Mouse (Mus musculus): ENCODE results near the gene Art3.

The Art3 gene
- long read RNA-seq, experiment 1, partial matches to known transcripts: 0 of 2 reads
- long read RNA-seq, experiment 1, other reads (novel, unspliced or antisense): 2 of 2 reads
- long read RNA-seq, experiment 2, partial matches to known transcripts: 0 of 2 reads
- long read RNA-seq, experiment 2, other reads (novel, unspliced or antisense): 0 of 2 reads

DNA sequence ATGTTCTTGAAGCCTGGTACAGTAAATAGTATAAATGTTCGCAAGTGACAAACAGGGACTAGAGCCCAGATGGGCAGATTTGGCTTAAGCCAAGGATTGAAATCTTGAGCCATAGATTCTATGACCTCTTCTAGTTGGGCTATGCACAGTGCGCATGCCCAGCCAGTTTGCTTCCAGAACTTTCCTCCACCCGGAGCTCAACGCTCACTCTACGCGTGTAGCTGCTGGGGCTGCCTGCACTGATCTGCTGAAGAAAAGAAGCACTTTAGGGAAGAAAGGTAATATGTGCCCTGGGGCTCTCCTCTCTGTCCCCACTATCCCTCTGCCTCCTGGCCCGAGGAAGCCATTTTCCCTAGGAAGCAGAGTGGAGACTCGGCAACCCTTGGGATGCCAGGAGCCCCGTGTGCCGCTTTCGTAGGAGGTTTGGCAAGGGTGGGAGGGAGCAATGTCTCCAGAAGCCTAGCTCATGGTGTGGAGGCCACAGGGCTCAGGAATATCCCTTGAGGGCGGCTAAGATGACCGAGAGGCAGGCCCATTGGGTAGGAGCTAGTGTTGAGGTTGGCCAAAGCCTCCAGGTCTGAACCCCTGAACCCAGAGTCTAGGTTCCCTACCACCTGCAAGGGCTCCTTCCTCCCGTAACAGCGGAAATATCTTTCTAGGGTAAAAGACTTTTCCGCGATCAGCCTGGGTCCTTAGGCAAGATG is at the start of gene Art3:
TSS of gene Art3 (plus strand) at position 193 of the 704 bp plus-strand sequence.
- intact Hi-C loops (cut with DNase I): no loop called here

- intact Hi-C loops (cut with DNase I): no loop called here
Observed at GRCm38 (mm10) chr5:92282571-92282970, 49.1 kb upstream of the Art3 start.

GRCm38 (mm10) chr5:92283107-92283506 is 48.5 kb upstream of the Art3 start:
- intact Hi-C loops (cut with DNase I): no loop called here

DNA sequence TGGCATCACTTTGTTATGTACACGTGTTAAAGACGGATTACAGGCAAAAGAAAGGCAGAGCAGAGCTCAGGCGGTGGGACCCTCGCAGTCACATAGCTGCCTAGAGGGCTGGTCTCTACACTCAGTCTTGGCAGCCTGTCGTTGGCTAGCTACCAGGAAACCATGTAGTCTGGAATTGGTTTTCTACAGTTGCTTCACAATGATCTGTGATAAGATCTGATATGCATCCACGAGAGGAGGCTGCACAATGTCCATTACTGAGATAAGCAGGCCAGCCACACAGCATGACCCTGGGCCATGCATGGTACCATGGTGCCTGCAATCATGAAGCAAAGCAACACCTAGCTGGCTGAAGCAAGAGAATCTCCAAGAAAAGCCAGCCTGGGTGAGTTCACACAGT is 43.8 kb upstream of the Art3 start:
- intact Hi-C loops (cut with DNase I): no loop called here

- intact Hi-C loops (cut with DNase I): no loop called here
Observed at GRCm38 (mm10) chr5:92291652-92292414, 39.8 kb upstream of the Art3 start.

GRCm38 (mm10) chr5:92294525-92294924 is 37.1 kb upstream of the Art3 start:
- intact Hi-C loops (cut with DNase I): no loop called here

DNA sequence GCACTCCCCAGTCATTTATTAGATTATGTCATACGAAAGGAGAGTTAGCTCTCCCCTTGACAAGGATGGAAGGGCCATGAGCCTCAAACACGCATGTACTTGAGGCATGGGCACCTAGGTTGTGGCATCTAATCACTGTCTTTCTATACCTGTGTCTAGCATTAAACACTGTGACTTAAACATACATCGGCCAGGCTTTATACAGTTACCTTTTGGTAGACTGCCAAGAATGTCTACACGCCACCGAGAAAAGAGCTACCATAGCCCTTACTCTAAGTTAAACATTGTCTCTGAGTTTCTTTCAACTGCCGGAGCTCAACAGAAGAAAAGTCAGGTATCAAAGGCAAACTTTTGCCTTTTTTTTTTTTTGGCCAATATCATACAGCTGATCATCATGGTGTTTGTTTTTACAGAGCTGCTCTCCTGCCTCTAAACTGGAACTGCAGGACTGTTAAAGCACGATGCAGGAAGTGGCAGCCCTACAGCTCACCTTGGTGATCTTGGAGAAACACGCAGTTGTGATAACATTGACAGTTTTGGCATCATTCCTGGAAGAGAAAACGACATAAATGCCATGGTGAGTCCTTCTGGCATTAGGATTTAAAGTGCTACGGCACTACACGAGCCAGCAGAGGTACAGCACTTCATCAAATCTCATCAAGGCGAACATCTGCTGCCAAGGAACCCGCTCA is 29.3 kb upstream of the Art3 start:
- intact Hi-C loops (cut with DNase I): no loop called here

- intact Hi-C loops (cut with DNase I): no loop called here
Observed at GRCm38 (mm10) chr5:92304291-92304690, 27.3 kb upstream of the Art3 start.

DNA sequence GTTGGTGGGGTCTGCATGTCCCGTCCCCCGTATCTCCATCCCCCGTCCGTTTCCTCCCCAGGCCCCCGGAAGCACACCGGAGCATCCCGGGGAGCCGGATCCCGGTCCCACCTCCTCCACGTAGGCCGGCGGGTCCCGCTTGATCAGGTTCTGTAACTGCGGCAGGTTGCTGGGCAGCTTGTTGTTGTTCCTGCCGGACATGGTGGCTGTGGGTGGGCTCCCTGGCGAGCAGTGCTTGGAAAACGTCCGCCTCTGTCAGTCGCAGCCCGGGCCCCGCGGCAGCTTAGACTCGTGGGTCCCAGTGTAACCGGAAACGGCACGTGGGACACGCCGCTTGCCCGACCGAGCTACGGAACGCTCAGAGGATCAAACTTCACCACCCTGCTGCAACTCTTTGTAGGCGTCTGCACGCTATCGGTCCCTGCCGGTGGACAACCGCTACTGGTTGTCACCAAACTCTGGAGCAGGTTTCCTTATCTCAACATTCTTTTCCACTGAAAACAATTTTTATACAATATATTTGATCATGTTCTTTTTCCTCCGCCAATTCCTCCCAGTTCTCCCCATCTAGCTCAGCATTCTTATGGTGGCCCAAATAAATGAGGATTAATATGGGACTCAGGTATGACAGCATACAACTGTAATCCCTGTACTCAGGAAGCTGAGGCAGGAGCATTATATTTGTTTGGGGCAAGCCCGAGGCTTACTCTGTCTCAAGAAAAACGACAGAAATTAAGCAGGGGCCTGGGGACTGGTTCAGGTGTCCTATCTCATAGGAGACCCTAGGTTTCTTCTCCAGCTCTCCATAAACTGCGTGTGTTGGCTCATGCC is 21.7 kb upstream of the Art3 start, which contains the start of gene Sdad1:
TSS of gene Sdad1 (minus strand) at position 799 of the 831 bp plus-strand sequence.
- intact Hi-C loops (cut with DNase I): no loop called here

GRCm38 (mm10) chr5:92312046-92312715 is 19.4 kb upstream of the Art3 start:
- intact Hi-C loops (cut with DNase I): loop anchor here (1.0 kb wide), 1 partner anchor 69 kb away; no protein-coding TSS in a partner anchor

- intact Hi-C loops (cut with DNase I): no loop called here
Observed at GRCm38 (mm10) chr5:92313776-92314175, 17.9 kb upstream of the Art3 start.

DNA sequence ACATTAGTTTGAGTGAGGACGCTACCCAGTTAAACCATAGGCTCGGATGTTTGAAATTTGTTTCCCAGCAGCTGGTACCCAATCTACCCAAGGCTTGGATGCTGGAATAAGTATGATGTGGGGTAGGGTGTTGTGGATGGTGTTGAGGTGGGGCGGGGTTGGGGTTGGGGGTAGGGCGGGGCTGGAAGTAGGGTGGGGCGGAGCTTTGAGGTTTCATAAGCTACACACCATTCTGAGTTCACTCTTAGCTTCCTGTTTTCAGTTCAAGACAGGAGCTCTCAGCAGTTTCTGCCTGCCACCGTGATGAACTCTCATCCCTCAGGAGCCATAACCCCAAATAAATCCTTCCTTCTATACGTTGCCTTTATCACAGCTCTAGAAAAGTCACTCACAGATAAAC is 13.5 kb upstream of the Art3 start:
- intact Hi-C loops (cut with DNase I): no loop called here

- intact Hi-C loops (cut with DNase I): no loop called here
Observed at GRCm38 (mm10) chr5:92318596-92318995, 13.0 kb upstream of the Art3 start.

- intact Hi-C loops (cut with DNase I): no loop called here
Observed at GRCm38 (mm10) chr5:92321631-92322400, 9.8 kb upstream of the Art3 start.

- intact Hi-C loops (cut with DNase I): no loop called here
Observed at GRCm38 (mm10) chr5:92322612-92323011, 9.0 kb upstream of the Art3 start.

GRCm38 (mm10) chr5:92323264-92323663 is 8.4 kb upstream of the Art3 start:
- intact Hi-C loops (cut with DNase I): no loop called here

DNA sequence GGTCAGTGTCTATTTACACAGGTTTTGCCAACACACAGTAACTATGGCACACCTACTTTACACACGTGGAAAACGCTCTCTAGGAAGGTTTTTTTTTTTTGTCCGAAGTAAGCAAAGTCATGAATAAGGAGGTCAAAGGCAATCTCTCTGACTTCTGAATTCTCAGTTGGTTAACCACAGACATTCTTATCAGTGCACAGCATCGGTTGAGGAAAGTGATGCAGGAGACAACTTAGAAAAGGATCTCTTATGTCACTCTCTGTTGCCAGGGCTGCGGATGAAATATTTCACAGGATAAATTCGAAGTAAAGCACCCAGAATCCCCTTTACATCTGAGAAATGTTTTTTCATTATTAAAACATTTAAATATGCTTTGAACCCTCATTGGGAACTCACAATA is 4.3 kb upstream of the Art3 start:
- intact Hi-C loops (cut with DNase I): no loop called here

GRCm38 (mm10) chr5:92327929-92328328 is 3.7 kb upstream of the Art3 start, which contains the start of gene Cxcl9:
TSS of gene Cxcl9 (minus strand) at chr5:92328079.
- intact Hi-C loops (cut with DNase I): no loop called here

- intact Hi-C loops (cut with DNase I): no loop called here
Observed at GRCm38 (mm10) chr5:92331122-92331521, 505 bp upstream of the Art3 start.

All from adrenal gland (tissue).